Mouse (Mus musculus) liver, embryonic 14.5 days (tissue): Measurements from ENCODE around the gene Wsb1.

ENCODE experiments used
- CTCF ChIP-seq: IDR thresholded peaks from 2 replicates; pipeline ENCODE4 v1.5.1; 2016; ENCODE audit warnings: antibody characterized with exemption, low read depth, control low read depth
- EP300 ChIP-seq: IDR thresholded peaks from 2 replicates; pipeline ENCODE4 v1.6.1; 2016; ENCODE audit warnings: antibody characterized with exemption, low read depth

GRCm38 (mm10) chr11:79303109-79303508, 48.6 kb upstream of the Wsb1 start:
- TF ChIP-seq CTCF (no peak), EP300 (no peak)
